Mouse (Mus musculus): ENCODE measurements at regions not wholly inside any gene's neighbourhood (a gene's known extent, or its start where the extent isn't known, plus 50 kb on each side); places are given as distances from the start of the nearest gene placed in this dataset.

- DNase-seq (ENCODE audit: low spot score) = no peak
Observed at GRCm38 (mm10) chr9:47129101-47129500, 130.6 kb downstream of the Gm4791 start.

GRCm38 (mm10) chr9:47133454-47133853, 134.9 kb downstream of the Gm4791 start:
- no peak for DNase-seq (ENCODE audit: low spot score)

- DNase-seq (ENCODE audit: low spot score) = peak; percentile 4
Observed at GRCm38 (mm10) chr9:47133873-47134272, 135.3 kb downstream of the Gm4791 start.

DNA sequence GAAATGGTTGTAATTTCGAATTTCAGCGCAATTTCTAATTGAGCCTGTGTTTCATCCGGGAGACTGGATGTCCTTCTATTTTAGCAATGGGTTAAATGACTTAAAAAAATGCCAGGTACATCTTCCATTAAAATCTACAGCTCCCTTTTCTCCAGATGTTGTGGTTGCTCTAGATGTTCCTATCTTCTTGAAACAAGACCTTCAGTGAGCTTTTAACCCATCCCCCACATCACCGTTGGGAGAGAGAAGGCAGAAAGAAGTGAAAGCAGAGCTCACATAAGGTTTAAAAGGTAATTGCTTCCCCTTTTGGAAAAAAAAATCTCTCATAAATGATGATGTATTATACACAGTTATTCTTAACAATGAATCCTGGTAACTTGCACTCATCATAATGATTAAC, 135.9 kb downstream of the Gm4791 start:
- no peak for DNase-seq (ENCODE audit: low spot score)

DNA sequence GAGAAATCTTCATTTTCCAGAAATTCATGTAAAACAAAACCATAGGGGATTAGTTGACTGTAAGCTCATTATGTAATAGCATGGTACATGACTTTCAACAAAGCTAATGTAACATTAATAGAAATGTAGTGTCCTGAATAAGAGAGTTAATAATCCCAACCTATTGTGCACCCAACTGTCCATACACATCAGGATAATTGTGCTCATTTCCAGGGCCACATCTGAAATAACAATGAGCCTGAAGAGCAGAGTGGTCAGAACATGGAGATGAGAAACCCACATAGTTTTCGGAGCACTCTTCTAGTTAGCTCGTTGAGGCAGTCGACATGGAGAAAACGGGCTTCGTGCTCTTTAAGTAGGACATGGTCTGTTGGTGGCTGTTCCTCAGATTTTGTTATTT, 138.1 kb downstream of the Gm4791 start:
- DNase-seq (ENCODE audit: low spot score) = no peak

DNA sequence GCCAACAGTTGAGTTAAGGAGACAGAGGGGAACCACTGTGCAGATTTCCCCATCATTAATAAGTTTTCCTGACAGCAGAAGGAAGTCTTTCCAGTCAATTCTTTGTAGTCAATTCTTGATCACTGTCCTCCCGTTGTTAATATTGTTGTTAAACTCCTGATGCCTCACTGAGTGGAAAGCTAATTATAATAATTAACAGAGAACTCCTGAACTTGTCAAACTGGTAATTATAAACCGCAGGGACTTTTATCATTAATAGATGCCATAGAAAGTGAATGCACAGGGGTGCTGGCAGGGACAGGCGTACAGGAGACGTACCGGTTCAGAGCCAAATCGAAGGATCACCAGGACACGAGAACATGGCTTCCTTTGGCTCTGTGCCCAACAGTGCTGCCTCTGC, 154.9 kb downstream of the Gm4791 start:
- DNase-seq (ENCODE audit: low spot score) = no peak

DNA sequence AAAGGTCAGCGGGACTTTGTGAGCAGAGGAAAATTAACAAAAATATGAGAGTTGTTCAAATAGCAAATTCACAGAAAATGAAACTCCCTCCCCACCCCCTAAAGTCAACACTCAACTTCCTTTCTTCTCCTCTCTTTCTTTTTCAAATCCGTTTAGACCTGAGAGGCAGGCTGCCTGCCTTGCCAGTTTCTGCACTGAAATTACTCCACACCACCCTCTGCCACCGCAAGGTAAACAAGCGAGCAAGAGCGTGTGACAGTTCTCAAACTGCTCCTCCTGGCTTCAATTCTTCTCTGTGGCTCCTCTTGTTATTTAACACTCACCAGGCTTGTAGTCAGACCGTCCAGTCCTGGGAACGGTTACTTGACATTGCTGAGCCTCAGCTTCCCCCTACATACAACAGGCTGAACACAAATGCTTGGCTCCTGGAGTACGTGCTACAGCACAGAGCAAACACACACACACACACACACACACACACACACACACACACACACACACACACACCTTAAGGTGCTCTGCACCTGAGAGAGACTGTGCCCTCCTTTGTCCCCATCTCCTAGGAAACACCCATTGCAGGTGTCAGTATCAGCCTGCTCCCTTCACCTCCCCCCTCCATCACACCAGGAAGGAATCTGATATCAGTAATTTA, 167.1 kb downstream of the Gm4791 start:
- DNase-seq (ENCODE audit: low spot score) = no peak

DNA sequence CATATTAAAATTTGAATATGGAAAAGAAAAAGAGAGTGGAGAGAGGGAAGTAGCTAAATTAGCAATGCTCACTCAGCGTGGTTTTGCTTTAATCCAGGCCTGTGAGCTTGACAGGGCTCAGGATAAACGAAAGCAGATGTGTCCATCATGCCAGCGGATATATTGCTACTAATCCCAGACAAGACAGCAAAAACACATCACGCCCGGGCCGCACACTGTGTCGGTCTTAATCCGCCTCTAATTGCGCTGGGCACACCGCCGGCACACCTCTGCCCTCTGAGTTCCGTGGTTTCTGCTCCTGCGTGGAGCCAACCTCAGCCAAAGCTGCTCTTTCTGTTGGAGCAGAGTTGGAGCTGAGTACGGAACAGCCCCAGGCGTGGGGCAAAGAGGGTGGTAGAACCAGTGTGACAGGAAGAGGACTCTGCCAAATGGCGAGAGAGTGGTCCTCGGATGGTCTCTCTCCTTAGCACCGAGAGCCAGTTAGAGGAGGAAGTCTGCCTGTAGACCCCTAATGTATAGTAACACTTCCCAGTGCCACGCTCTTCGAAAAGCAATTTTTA, 169.2 kb downstream of the Gm4791 start:
- DNase-seq (ENCODE audit: low spot score) = no peak

DNA sequence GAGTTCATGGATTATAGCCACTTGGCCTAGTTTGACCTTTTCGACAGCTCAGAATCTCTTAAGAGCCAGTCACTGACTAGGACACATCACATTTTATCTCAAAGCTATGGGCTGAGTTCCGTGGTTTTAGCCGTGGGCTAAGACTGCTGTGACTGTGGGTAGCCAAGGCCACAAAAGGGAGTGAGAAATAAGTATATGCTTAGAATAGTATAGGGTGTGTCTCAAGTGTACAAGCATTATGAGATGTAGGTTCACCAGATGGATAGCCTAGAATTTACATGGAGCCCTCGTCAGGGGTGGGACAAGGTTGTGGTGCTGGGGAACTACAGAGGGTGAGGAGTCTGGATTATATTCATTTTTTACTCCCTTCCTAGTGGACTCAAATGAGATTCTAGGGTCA, 177.5 kb downstream of the Gm4791 start:
- DNase-seq (ENCODE audit: low spot score) = no peak

GRCm38 (mm10) chr9:47218101-47218500, 219.6 kb downstream of the Gm4791 start:
- DNase-seq (ENCODE audit: low spot score) = no peak

DNA sequence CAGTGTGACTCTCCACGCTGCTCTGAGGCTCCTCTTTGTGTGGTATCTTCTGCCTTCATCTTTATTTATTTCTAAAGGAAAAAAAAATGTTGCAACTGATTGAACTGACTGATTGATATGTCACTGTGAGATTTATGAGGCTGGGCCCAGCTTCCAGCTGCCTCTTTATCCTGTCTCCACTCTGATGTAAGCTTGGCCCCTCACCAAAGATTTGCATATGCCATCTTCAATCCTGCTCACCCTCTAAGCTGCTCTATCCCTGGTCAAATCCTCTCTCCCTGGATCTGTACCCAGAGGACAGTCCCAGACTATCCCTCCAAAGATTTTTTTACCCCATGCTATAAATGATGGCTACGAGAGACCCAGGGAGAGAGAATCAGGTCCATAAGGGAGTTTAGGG, 225.0 kb downstream of the Gm4791 start:
- no peak for DNase-seq (ENCODE audit: low spot score)

GRCm38 (mm10) chr9:47224249-47224648, 225.7 kb downstream of the Gm4791 start:
- DNase-seq (ENCODE audit: low spot score) = no peak

GRCm38 (mm10) chr9:47226476-47227271, 228.1 kb downstream of the Gm4791 start:
- no peak for DNase-seq (ENCODE audit: low spot score)

GRCm38 (mm10) chr9:47227298-47227697, 228.8 kb downstream of the Gm4791 start:
- DNase-seq (ENCODE audit: low spot score) = no peak

DNA sequence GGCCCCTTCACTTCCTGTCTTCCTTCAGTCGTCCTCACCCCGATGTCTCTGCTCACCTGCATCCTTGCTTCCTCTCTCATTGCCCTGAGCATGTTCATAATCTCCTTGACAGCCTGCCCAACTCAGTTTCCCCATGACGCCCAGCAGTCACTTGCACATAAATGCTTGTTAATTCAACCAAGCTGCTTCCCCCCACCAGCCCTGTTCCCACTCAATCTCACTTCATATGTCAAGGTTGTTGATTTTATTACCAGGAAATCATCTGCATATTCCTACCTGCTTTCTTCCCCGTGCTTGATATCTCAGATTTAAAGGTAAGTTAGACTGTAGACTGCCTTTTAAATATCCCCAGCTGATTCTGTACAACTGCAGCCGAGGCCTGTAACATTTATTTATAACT, 230.2 kb downstream of the Gm4791 start:
- DNase-seq (ENCODE audit: low spot score) = no peak

DNA sequence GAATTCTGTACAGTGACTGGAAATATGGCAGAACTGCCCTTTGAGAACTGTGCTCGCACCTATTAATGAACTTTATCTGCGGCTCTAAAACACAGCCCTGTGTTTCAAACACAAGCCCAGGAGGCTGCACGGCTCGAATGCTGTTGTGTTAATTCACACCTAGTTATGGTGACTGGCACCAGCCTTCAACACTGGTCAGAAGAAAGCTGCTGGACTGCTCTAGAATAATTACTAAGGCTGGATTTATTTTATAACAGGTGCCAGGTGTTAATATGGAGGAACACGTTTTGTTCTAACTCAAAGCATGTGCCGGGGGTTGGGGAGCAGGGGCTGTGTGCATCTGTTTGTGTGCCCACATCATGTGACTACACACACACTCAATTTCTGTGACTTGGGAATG, 230.8 kb downstream of the Gm4791 start:
- no peak for DNase-seq (ENCODE audit: low spot score)

GRCm38 (mm10) chr9:47240950-47241349, 242.4 kb downstream of the Gm4791 start:
- no peak for DNase-seq (ENCODE audit: low spot score)

- DNase-seq (ENCODE audit: low spot score) = no peak
Observed at GRCm38 (mm10) chr9:47242051-47242450, 243.5 kb downstream of the Gm4791 start.

GRCm38 (mm10) chr9:47242526-47242925, 244.0 kb downstream of the Gm4791 start:
- DNase-seq (ENCODE audit: low spot score) = no peak

DNA sequence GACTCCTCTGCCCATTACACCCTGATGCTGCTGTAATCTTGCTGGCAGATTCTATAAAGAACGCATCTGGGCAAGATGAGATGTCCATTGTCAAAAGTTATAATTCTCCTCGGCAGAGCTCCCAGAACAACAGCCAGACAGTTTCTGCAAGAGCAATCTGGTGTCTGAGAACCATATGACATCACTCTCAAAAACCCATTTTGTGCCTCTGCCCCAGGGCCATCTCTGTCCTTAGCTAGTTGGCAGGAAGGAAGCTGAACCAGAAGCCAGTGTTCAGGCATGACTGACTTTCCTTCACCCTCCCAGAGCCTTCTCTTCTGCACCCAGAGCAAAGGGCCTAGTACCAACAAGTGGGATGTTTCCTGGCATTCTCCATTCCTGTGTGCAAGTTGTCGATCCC, 250.5 kb downstream of the Gm4791 start:
- DNase-seq (ENCODE audit: low spot score) = no peak

- DNase-seq (ENCODE audit: low spot score) = no peak
Observed at GRCm38 (mm10) chr9:47251160-47251559, 252.6 kb downstream of the Gm4791 start.

DNA sequence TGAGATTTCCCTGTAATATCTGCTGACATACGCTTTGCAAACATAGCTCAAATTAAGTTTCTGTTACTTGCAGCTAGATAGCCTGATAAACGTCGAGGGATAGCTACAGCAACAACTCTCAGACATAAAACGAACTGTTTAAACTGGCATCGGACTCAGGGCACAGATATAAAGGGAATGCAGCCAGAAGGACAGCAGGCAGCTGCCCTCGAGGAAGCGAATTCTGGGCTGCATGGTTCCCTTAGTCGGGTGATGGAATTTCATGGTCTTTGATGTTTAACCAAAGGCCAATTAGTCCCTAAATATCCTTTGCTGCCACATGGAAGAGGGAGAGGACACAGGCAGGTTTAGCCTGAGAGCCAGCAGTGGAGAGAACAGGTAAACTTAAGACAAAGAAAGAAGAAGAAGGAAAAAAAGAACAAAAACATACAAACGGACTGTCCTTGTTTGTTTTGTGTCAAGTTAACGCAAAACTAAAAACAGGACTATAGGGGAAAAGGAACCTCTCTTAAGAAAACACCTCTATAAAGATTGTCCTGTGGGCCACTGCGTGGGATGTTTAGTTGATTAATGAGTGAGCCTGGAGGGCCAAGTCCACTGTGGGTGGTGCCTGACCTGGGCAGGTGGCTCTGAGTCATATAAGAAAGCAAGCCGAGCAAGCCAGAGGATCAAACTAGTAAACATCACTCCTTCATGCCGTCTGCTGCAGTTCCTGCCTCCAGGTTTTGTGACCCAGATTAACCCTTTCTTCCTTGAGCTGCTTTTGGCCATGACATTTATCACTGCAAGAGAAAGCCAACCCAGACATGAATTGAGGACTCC, 255.5 kb downstream of the Gm4791 start:
- DNase-seq (ENCODE audit: low spot score) = peak; percentile 56

Data from yolk sac, embryonic 10.5 days (tissue).